Mouse (Mus musculus): ENCODE results near the gene Ptpn14.

Gene Ptpn14

GRCm38 (mm10) chr1:189718600-189718999, 9.5 kb upstream of the Ptpn14 start:
- no peak for DNase-seq (ENCODE audit: low spot score)

GRCm38 (mm10) chr1:189726121-189726520, 1.9 kb upstream of the Ptpn14 start:
- no peak for DNase-seq (ENCODE audit: low spot score)

- DNase-seq (ENCODE audit: low spot score) = peak; percentile 7
Measured at GRCm38 (mm10) chr1:189727346-189727883, 653 bp upstream of the Ptpn14 start.

- DNase-seq (ENCODE audit: low spot score) = no peak
Measured at GRCm38 (mm10) chr1:189728784-189729115, 682 bp downstream of the Ptpn14 start.

GRCm38 (mm10) chr1:189729141-189729815, 1.2 kb downstream of the Ptpn14 start:
- DNase-seq (ENCODE audit: low spot score) = no peak

GRCm38 (mm10) chr1:189731697-189732096, 3.6 kb downstream of the Ptpn14 start:
- no peak for DNase-seq (ENCODE audit: low spot score)

- no peak for DNase-seq (ENCODE audit: low spot score)
Measured at GRCm38 (mm10) chr1:189732156-189732555, 4.1 kb downstream of the Ptpn14 start.

GRCm38 (mm10) chr1:189740075-189740474, 12.0 kb downstream of the Ptpn14 start:
- no peak for DNase-seq (ENCODE audit: low spot score)

GRCm38 (mm10) chr1:189742041-189742440, 14.0 kb downstream of the Ptpn14 start:
- DNase-seq (ENCODE audit: low spot score) = no peak

GRCm38 (mm10) chr1:189743136-189743535, 15.1 kb downstream of the Ptpn14 start:
- DNase-seq (ENCODE audit: low spot score) = no peak

- no peak for DNase-seq (ENCODE audit: low spot score)
Measured at GRCm38 (mm10) chr1:189744914-189745710, 17.0 kb downstream of the Ptpn14 start.

GRCm38 (mm10) chr1:189746520-189746919, 18.5 kb downstream of the Ptpn14 start:
- DNase-seq (ENCODE audit: low spot score) = no peak

GRCm38 (mm10) chr1:189749789-189750188, 21.7 kb downstream of the Ptpn14 start:
- no peak for DNase-seq (ENCODE audit: low spot score)

- no peak for DNase-seq (ENCODE audit: low spot score)
Measured at GRCm38 (mm10) chr1:189750233-189750632, 22.2 kb downstream of the Ptpn14 start.

- DNase-seq (ENCODE audit: low spot score) = no peak
Measured at GRCm38 (mm10) chr1:189752245-189752644, 24.2 kb downstream of the Ptpn14 start.

- DNase-seq (ENCODE audit: low spot score) = no peak
Measured at GRCm38 (mm10) chr1:189755072-189755471, 27.0 kb downstream of the Ptpn14 start.

GRCm38 (mm10) chr1:189756306-189757053, 28.4 kb downstream of the Ptpn14 start:
- DNase-seq (ENCODE audit: low spot score) = peak; percentile 58

- DNase-seq (ENCODE audit: low spot score) = peak; percentile 45
Measured at GRCm38 (mm10) chr1:189757054-189757408, 29.0 kb downstream of the Ptpn14 start.

GRCm38 (mm10) chr1:189761581-189762021, 33.5 kb downstream of the Ptpn14 start:
- DNase-seq (ENCODE audit: low spot score) = no peak

GRCm38 (mm10) chr1:189764258-189764657, 36.2 kb downstream of the Ptpn14 start:
- no peak for DNase-seq (ENCODE audit: low spot score)

GRCm38 (mm10) chr1:189767164-189767563, 39.1 kb downstream of the Ptpn14 start:
- DNase-seq (ENCODE audit: low spot score) = no peak

GRCm38 (mm10) chr1:189767910-189768309, 39.8 kb downstream of the Ptpn14 start:
- no peak for DNase-seq (ENCODE audit: low spot score)

- DNase-seq (ENCODE audit: low spot score) = no peak
Measured at GRCm38 (mm10) chr1:189770516-189770915, 42.4 kb downstream of the Ptpn14 start.
